Comparison of ENCODE assay signal across 9 mouse cellular contexts in the genomic region with DNA sequence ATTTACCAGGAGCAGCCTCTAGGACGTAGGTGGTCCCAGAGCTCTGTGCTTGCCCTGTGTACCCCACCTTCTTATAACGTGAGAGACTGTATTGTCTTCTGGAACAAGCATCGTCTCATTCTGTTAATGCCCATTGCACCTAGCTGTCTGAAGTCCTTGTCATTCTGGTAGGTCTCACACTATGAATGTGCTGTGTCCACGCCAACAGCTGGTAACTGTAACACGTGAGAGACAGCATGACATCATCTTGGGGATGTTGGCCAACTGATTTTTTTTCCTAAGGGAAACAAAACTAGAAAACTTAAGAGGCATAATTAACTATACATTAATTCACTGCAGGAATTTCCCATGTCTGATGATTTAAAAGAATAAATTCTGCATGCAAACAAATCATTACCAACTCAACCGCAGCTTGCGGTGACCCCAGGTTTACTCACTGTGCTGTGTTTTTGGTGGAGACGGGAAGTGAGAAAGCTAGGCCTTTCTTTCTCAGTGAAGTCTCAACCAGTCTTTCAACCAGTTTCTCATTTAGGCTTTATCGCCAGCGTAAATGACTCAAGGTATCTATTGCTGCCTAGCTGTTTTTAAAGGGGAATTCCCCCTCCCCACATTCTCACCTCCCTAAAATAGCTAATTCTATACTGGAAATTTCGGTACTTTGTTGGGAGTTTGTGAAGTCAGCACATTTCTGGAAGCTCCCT. TPM values are rescaled to one million over a fixed set of nuclear protein-coding genes. Genes with fewer than 3 reads are reported as not detected.
A peak's percentile ranks its signal among the peaks of the same experiment; 100 is the strongest.
DNase-seq lines count a peak whose midpoint lies in the region; ATAC-seq and TF ChIP-seq lines count a peak whose summit lies in the region.
"Had no signal": no experiment of that assay in that cellular context is flagged by ENCODE, and none has a peak within 500 bp of the region (broad histone marks: within the 10 kb centered on the region; RNA-seq: fewer than 3 reads in every experiment).

No protein-coding gene starts in this region.

- intact Hi-C loops in heart, postnatal 10 days (cut with DNase I) = no loop called here

- no peaks in the 10 kb centered on the region for H3K36me3 ChIP-seq in kidney, embryonic 16.5 days (ENCODE audit: insufficient read depth, low read length)
- peaks cover 54% of the 10 kb centered on the region for H3K36me3 ChIP-seq in C2C12 (ENCODE audit: control insufficient read depth, insufficient read depth)
- H3K36me3 ChIP-seq: midbrain, embryonic 15.5 days had no signal

- H3ac ChIP-seq in C2C12 (ENCODE audit: control insufficient read depth, insufficient read length, low read depth) = no peak overlapping the region

- no peak for ATAC-seq in kidney, embryonic 16.5 days (ENCODE audit: low FRiP score, low TSS enrichment)
- ATAC-seq: midbrain, embryonic 15.5 days had no signal

- H3K4me1 ChIP-seq in kidney, embryonic 16.5 days (ENCODE audit: insufficient read depth, low read length) = 0 out of 2 replicates have a peak, but pooled peaks cover 11% of the 10 kb centered on the region
- H3K4me1 ChIP-seq: midbrain, embryonic 15.5 days had no signal

- peaks cover 93% of the 10 kb centered on the region for H3K79me3 ChIP-seq in C2C12 (ENCODE audit: low read depth)

- peaks cover 100% of the 10 kb centered on the region for H3K79me2 ChIP-seq in C2C12 (ENCODE audit: control insufficient read depth, insufficient read depth)

- H3K27ac ChIP-seq in kidney, embryonic 16.5 days (ENCODE audit: low read length) = 0 out of 2 replicates have a peak overlapping the region, but pooled peaks have one; percentile 7
- H3K27ac ChIP-seq: midbrain, embryonic 15.5 days had no signal

- H3K9ac ChIP-seq in kidney, embryonic 16.5 days (replicated peaks; ENCODE audit: low read length) = no peak overlapping the region
- H3K9ac ChIP-seq: midbrain, embryonic 15.5 days had no signal

- no peaks in the 10 kb centered on the region for H3K27me3 ChIP-seq in kidney, embryonic 16.5 days (ENCODE audit: insufficient read depth, low read length)
- no peaks in the 10 kb centered on the region for H3K27me3 ChIP-seq in C2C12 (ENCODE audit: control insufficient read depth, insufficient read depth, insufficient read length)
- H3K27me3 ChIP-seq: midbrain, embryonic 15.5 days had no signal

- H3K9me3 ChIP-seq in kidney, embryonic 16.5 days (ENCODE audit: low read length) = no peaks in the 10 kb centered on the region
- H3K9me3 ChIP-seq: midbrain, embryonic 15.5 days had no signal

- H3K4me2 ChIP-seq in kidney, embryonic 16.5 days (replicated peaks; ENCODE audit: low read depth, low read length) = no peak overlapping the region
- H3K4me2 ChIP-seq: midbrain, embryonic 15.5 days had no signal

- no peak for TF ChIP-seq CTCF in C2C12 (IDR thresholded peaks at IDR 0.05; ENCODE audit: control insufficient read depth, insufficient read depth, insufficient read length)

- 69% methylated on average over 11 of the region's 11 CpGs for WGBS in kidney, embryonic 16.5 days

- no peak for DNase-seq in kidney, adult 11 months
- DNase-seq in T-cell, adult 2 months (ENCODE audit: low spot score) = peak; percentile 32
- peak; percentile 70 to 78 for DNase-seq in heart, postnatal 10 days
- DNase-seq in ovary, adult 18-20 months (ENCODE audit: low spot score) = no peak
- no peak for DNase-seq in right cerebral cortex, postnatal 4 days
- DNase-seq: embryo, embryonic 11 days had no signal

- H3K4me3 ChIP-seq in kidney, embryonic 16.5 days (ENCODE audit: low read length) = no peak overlapping the region
- H3K4me3 ChIP-seq in C2C12 (ENCODE audit: insufficient read depth, poor library complexity, severe bottlenecking) = no peak overlapping the region
- H3K4me3 ChIP-seq: midbrain, embryonic 15.5 days had no signal

TF ChIP-seq in C2C12, 6 proteins besides CTCF, POLR2A, EP300 and RAD21:
- TF ChIP-seq MYOD1 (IDR thresholded peaks at IDR 0.05; ENCODE audit: control insufficient read depth, insufficient read length, low read depth) (peak; percentile 14), CEBPB (IDR thresholded peaks at IDR 0.05; ENCODE audit: low read depth) (no peak)

RNA-seq across cellular contexts. Expression of gene Cdk6, which starts 14.4 kb away (rescaled TPM):
- polyA plus RNA-seq in kidney, embryonic 16.5 days (2015; fragmentation: Nextera tagmentation; extraction: Ambion mirVana) = 16.6 and 21.2 TPM in 2 replicates
- polyA plus RNA-seq in C2C12 (2012; fragmentation: generic; extraction: Trizol) = 30.9 TPM
- 10 to 100 TPM; 41.9 to 48.2 TPM for total RNA-seq in heart, postnatal 10 days (2021)

Comparison
In these comparisons a context has a peak if more than half of its experiments do, and no peak if none do; other contexts are left out.
1. DNase-seq: peak in T-cell, adult 2 months (single experiment) and heart, postnatal 10 days (2 of 2); none in kidney, adult 11 months (single experiment), ovary, adult 18-20 months (single experiment) and right cerebral cortex, postnatal 4 days (single experiment).